Mouse (Mus musculus): ENCODE measurements around the gene Irf1. TPM values are rescaled to one million over a fixed set of nuclear protein-coding genes. Genes with fewer than 3 reads are reported as not detected.
A peak's percentile ranks its signal among the peaks of the same experiment; 100 is the strongest.

Gene Irf1
- polyA plus RNA-seq, 1 experiment from 2014 or later, result 52.5 TPM

- 73% methylated on average over 9 of the region's 9 CpGs for WGBS
- Histone ChIP-seq H3K4me2 (replicated peaks; ENCODE audit: low read depth, low read length) (no peak overlapping the region), H3K9me3 (ENCODE audit: low read length) (no peaks in the 10 kb centered on the region), H3K9ac (replicated peaks; ENCODE audit: low read depth) (no peak overlapping the region), H3K4me3 (ENCODE audit: low read depth, low read length) (no peak overlapping the region), H3K4me1 (ENCODE audit: insufficient read depth, low read depth, low read length) (peaks cover 6% of the 10 kb centered on the region), H3K27ac (ENCODE audit: low read length) (no peak overlapping the region), H3K27me3 (replicated peaks; ENCODE audit: insufficient read depth, low read length) (no peaks in the 10 kb centered on the region), H3K36me3 (ENCODE audit: insufficient read depth, low read length) (no peaks in the 10 kb centered on the region)
- DNase-seq (ENCODE audit: low spot score), result no peak
- ATAC-seq, result no peak
- TF ChIP-seq EP300 (IDR thresholded peaks at IDR 0.05) (no peak), CTCF (IDR thresholded peaks at IDR 0.05) (no peak)
Observed at GRCm38 (mm10) chr11:53783288-53783687, 13.5 kb downstream of the Irf1 start.

GRCm38 (mm10) chr11:53785311-53785936, 15.6 kb downstream of the Irf1 start:
- Histone ChIP-seq H3K27me3 (replicated peaks; ENCODE audit: insufficient read depth, low read length) (no peaks in the 10 kb centered on the region), H3K4me2 (replicated peaks; ENCODE audit: low read depth, low read length) (no peak overlapping the region), H3K9me3 (ENCODE audit: low read length) (no peaks in the 10 kb centered on the region), H3K4me3 (ENCODE audit: low read depth, low read length) (no peak overlapping the region), H3K27ac (ENCODE audit: low read length) (peak overlapping the region; percentile 49; the same call in 1 of the 2 replicates), H3K36me3 (ENCODE audit: insufficient read depth, low read length) (no peaks in the 10 kb centered on the region), H3K4me1 (ENCODE audit: insufficient read depth, low read depth, low read length) (peaks cover 9% of the 10 kb centered on the region), H3K9ac (replicated peaks; ENCODE audit: low read depth) (no peak overlapping the region)
- WGBS, result 50% methylated on average over 3 of the region's 3 CpGs
- ATAC-seq (no peak), DNase-seq (ENCODE audit: low spot score) (no peak)
- TF ChIP-seq CTCF (IDR thresholded peaks at IDR 0.05) (no peak), EP300 (IDR thresholded peaks at IDR 0.05) (no peak)

DNA sequence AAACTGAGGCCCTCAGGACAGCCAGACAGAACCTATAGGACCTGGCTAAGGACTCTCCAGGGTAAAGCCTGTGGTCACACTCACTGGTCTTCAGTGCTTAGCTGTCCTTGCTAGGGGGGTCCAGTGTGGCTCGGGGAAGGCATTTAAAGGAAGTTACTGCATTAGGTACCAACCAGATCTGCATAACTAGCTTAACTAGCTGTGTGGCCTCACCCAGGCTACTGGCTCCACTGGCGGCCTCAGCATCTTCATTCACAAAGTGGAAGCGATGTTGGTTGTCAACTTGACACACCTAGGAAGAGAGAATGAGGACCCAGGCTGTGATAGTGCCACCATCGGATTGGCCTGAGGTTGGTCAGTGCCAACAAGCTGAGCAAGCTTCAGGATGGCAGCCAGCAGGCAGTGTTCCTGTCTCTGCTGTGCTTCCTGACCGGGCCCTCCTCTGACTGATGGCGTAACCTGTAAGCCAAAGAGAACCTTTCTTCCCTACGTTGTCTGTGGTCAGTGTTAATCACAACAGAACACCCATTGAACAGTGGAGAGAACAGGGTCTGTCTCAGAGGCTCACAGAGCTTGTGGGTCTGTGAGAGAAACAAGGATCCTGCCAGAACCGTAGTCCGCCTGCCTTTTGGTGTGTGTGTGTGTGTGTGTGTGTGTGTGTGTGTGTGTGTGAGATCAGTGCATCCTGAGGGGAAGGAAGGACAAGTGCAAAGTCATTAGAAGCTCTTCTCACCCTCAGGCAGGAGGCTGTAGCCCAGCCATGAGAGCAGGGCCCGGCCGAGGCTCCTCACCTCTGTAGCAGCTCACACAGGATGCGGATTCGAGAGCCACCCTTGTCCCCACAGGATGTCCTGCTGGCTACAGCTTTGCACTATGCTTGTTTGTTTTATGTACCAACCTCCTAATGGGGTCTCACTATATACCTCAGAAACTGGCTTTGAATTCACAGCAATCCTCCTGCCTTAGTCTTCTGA, 16.5 kb downstream of the Irf1 start:
- peak; percentile 23 for TF ChIP-seq CTCF (IDR thresholded peaks at IDR 0.05)
- TF ChIP-seq EP300 (IDR thresholded peaks at IDR 0.05), result no peak
- DNase-seq (ENCODE audit: low spot score) (peak; percentile 21), ATAC-seq (peak; percentile 61)
- H3K9ac ChIP-seq (replicated peaks; ENCODE audit: low read depth), result no peak overlapping the region
- H3K27ac ChIP-seq (ENCODE audit: low read length), result peak overlapping the region; percentile 49; the same call in 1 of the 2 replicates
- H3K27me3 ChIP-seq (replicated peaks; ENCODE audit: insufficient read depth, low read length), result no peaks in the 10 kb centered on the region
- H3K36me3 ChIP-seq (ENCODE audit: insufficient read depth, low read length), result no peaks in the 10 kb centered on the region
- WGBS, result 69% methylated on average over 13 of the region's 13 CpGs
- H3K4me3 ChIP-seq (ENCODE audit: low read depth, low read length), result no peak overlapping the region
- H3K9me3 ChIP-seq (ENCODE audit: low read length), result no peaks in the 10 kb centered on the region
- peaks cover 9% of the 10 kb centered on the region for H3K4me1 ChIP-seq (ENCODE audit: insufficient read depth, low read depth, low read length)
- no peak overlapping the region for H3K4me2 ChIP-seq (replicated peaks; ENCODE audit: low read depth, low read length)

- Histone ChIP-seq H3K27me3 (replicated peaks; ENCODE audit: insufficient read depth, low read length) (no peaks in the 10 kb centered on the region), H3K36me3 (ENCODE audit: insufficient read depth, low read length) (no peaks in the 10 kb centered on the region), H3K9ac (replicated peaks; ENCODE audit: low read depth) (no peak overlapping the region), H3K4me3 (ENCODE audit: low read depth, low read length) (no peak overlapping the region), H3K27ac (ENCODE audit: low read length) (no peak overlapping the region), H3K4me2 (replicated peaks; ENCODE audit: low read depth, low read length) (no peak overlapping the region), H3K9me3 (ENCODE audit: low read length) (no peaks in the 10 kb centered on the region), H3K4me1 (ENCODE audit: insufficient read depth, low read depth, low read length) (peaks cover 9% of the 10 kb centered on the region)
- no peak for TF ChIP-seq CTCF (IDR thresholded peaks at IDR 0.05)
- TF ChIP-seq EP300 (IDR thresholded peaks at IDR 0.05), result no peak
- peak; percentile 49 for DNase-seq (ENCODE audit: low spot score)
- peak; percentile 72 for ATAC-seq
- WGBS, result 61% methylated on average over 8 of the region's 8 CpGs
Observed at GRCm38 (mm10) chr11:53788196-53788595, 18.4 kb downstream of the Irf1 start.

DNA sequence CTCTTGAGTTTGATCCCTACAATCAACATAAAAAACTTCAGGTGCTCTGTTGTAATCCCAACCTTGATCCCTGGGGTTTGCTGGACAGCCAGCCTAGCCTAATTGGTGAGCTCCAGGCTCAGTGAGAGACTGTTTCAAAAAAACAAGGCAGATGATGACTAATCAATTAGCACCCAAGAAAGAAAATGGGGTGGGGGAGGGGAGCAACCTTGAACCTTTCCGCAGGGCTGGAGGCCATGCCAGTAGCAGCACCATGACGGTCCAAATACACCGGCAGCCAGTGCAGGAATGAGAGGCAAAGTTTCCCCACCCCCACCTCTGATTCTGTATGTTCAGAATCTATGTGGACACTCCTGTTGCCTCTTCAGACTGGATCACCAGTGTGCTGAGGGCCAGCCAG, 19.5 kb downstream of the Irf1 start:
- TF ChIP-seq EP300 (IDR thresholded peaks at IDR 0.05), result no peak
- no peak for TF ChIP-seq CTCF (IDR thresholded peaks at IDR 0.05)
- Histone ChIP-seq H3K4me1 (ENCODE audit: insufficient read depth, low read depth, low read length) (peaks cover 13% of the 10 kb centered on the region), H3K9ac (replicated peaks; ENCODE audit: low read depth) (no peak overlapping the region), H3K4me3 (ENCODE audit: low read depth, low read length) (no peak overlapping the region), H3K4me2 (replicated peaks; ENCODE audit: low read depth, low read length) (no peak overlapping the region), H3K27ac (ENCODE audit: low read length) (no peak overlapping the region), H3K27me3 (replicated peaks; ENCODE audit: insufficient read depth, low read length) (no peaks in the 10 kb centered on the region), H3K9me3 (ENCODE audit: low read length) (no peaks in the 10 kb centered on the region), H3K36me3 (ENCODE audit: insufficient read depth, low read length) (no peaks in the 10 kb centered on the region)
- ATAC-seq, result no peak
- DNase-seq (ENCODE audit: low spot score), result no peak
- 61% methylated on average over 3 of the region's 3 CpGs for WGBS

- no peaks in the 10 kb centered on the region for H3K9me3 ChIP-seq (ENCODE audit: low read length)
- H3K36me3 ChIP-seq (ENCODE audit: insufficient read depth, low read length), result no peaks in the 10 kb centered on the region
- TF ChIP-seq CTCF (IDR thresholded peaks at IDR 0.05) (no peak), EP300 (IDR thresholded peaks at IDR 0.05) (no peak)
- WGBS, result 53% methylated on average over 3 of the region's 3 CpGs
- no peak for ATAC-seq
- no peak overlapping the region for H3K9ac ChIP-seq (replicated peaks; ENCODE audit: low read depth)
- H3K27me3 ChIP-seq (replicated peaks; ENCODE audit: insufficient read depth, low read length), result no peaks in the 10 kb centered on the region
- H3K27ac ChIP-seq (ENCODE audit: low read length), result no peak overlapping the region
- peaks cover 33% of the 10 kb centered on the region; the same call in 1 of the 2 replicates for H3K4me1 ChIP-seq (ENCODE audit: insufficient read depth, low read depth, low read length)
- H3K4me2 ChIP-seq (replicated peaks; ENCODE audit: low read depth, low read length), result no peak overlapping the region
- no peak for DNase-seq (ENCODE audit: low spot score)
- H3K4me3 ChIP-seq (ENCODE audit: low read depth, low read length), result no peak overlapping the region
Observed at GRCm38 (mm10) chr11:53792986-53793385, 23.2 kb downstream of the Irf1 start.
